Mouse (Mus musculus) adrenal gland, postnatal 25 days (tissue): ENCODE measurements around the gene Rhov. TPM values are rescaled to one million over a fixed set of nuclear protein-coding genes. Genes with fewer than 3 reads are reported as not detected.
A peak's percentile ranks its signal among the peaks of the same experiment; 100 is the strongest.

ENCODE experiments used
- DNase-seq: peaks from one replicate; pipeline ENCODE4 v3.0.0; 2021; ENCODE audit warnings: mixed read lengths
- total RNA-seq: library from RNA; stranded (reverse); gene quantifications from 2 replicates; pipeline ENCODE4 v1.2.3, GENCODE M21; 2021

Rhov gene
- total RNA-seq, 1 experiment from 2014 or later, result 0.49 TPM

DNA sequence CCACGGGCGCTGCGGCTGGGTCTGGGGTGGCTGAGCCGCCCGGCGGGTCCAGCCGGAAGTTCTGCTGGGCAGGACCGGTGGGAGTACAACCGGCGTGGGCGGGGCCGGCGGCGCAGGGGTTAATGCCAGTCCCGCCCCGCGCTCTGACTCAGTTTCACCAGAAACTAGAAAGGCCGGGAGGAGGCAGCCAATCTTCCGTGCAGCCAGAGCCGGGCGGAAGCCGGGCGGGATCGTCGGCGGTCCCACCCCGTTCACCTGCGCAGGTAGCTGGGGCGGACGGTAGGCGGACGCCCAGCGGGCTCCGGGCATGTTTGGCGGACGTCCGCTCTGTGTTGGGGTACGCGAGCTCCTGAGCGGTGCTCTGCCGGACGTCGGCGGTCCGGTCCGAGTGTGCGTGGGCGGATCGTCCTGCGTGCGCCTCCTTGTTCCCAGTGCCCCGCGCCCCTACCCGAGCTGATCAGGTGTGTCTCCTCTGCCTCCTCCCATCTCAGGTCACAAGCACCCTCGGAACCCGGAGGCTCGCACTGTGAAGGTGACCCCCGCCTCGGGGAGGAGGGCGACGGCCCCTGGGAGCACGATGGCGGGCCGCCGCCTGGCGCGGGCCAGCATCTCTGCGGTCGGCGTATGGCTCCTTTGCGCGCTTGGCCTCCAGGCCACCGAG lies 33.7 kb downstream of the Rhov start, which contains the start of gene Spint1:
Gene Spint1 (plus strand): TSS at position 153 of the 661 bp plus-strand sequence.
- DNase-seq, result peak; percentile 35

- no peak for DNase-seq
Measured at GRCm38 (mm10) chr2:119236682-119237209, 34.3 kb downstream of the Rhov start.

DNA sequence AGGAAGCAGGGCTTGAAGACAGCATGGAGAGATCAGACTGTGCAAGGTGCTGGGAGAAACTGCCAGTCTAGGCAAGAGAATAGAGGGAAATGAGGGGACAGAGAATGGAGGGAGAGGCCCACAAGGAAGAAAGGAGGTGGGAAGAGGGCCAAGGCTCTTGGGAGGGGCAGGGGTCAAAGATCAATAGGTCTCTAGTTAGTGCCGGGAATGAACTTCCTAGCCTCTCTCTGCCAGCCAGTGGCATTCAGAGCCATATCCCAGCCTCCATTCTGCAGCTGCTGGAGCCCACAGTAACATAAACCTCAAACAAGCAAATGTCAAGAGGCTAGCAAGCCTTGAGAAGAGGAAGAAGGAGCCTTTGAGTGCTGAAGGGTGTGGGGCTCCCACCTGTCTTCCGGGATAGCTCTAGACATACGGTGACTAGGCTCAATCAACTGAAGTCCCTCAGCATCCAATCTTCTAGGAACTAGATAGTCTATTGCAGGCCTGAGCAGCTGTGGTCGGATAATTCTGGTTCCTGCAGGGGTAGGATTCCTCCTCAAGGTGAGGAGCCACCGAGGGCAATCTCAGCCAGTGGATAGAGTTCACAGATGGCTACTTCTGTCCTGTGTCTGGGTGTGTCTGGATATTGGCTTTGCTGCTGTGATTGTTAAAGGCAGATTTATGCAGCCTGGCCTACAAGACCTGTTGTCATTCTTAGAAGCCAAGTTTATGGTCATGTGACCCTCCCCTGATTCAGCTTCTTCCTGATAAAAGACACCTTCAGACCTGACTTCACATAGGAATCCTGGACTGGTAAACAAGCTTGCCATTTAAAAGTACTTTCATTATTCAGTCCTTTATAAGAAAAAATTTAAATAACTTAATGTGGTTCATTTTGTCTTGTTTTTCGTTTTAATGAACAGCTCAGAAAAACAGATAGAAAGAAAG lies 41.0 kb downstream of the Rhov start, which contains the start of gene Ppp1r14d:
Gene Ppp1r14d (minus strand): TSS at position 132 of the 930 bp plus-strand sequence.
- no peak for DNase-seq

Other genes starting within 250 kb of the Rhov start
- gene Ccdc32, start 241.9 kb downstream of the Rhov start, total RNA-seq, result 16.3 and 19.0 TPM in 2 replicates
- gene Rpusd2, start 236.5 kb downstream of the Rhov start, total RNA-seq, result 5.6 and 5.8 TPM in 2 replicates
- 3.8 TPM in 2 replicates for gene Knl1, start 224.2 kb downstream of the Rhov start, total RNA-seq
- gene Rad51, start 158.5 kb downstream of the Rhov start, total RNA-seq, result 5.0 and 8.6 TPM in 2 replicates
- gene Rmdn3, start 114.2 kb downstream of the Rhov start, total RNA-seq, result 53.1 and 54.4 TPM in 2 replicates
- 11.0 and 14.9 TPM in 2 replicates for gene Gchfr, start 103.5 kb downstream of the Rhov start, total RNA-seq
- gene Gm14137, start 96.8 kb downstream of the Rhov start, total RNA-seq, result 0.30 TPM in 1 of 2 replicates, not detected in the other
- gene Zfyve19, start 62.7 kb downstream of the Rhov start, total RNA-seq, result 42.3 and 45.0 TPM in 2 replicates
- gene Dnajc17, start 62.5 kb downstream of the Rhov start, total RNA-seq, result 18.0 and 18.4 TPM in 2 replicates
- not detected in 2 replicates for gene Ppp1r14d, start 41.4 kb downstream of the Rhov start, total RNA-seq
- 4.0 and 4.6 TPM in 2 replicates for gene Spint1, start 33.9 kb downstream of the Rhov start, total RNA-seq
- 18.5 and 21.1 TPM in 2 replicates for gene Vps18, start 17.5 kb upstream of the Rhov start, total RNA-seq
- 8.0 and 12.9 TPM in 2 replicates for gene Dll4, start 54.5 kb upstream of the Rhov start, total RNA-seq
- 5.0 and 10.2 TPM in 2 replicates for gene Chac1, start 80.0 kb upstream of the Rhov start, total RNA-seq
- gene Ino80, start 206.4 kb upstream of the Rhov start, total RNA-seq, result 21.0 and 25.3 TPM in 2 replicates